Mouse (Mus musculus): ENCODE results near the gene Bcl11a. TPM values are rescaled to one million over a fixed set of nuclear protein-coding genes. Genes with fewer than 3 reads are reported as not detected.
A peak's percentile ranks its signal among the peaks of the same experiment; 100 is the strongest.

Bcl11a gene
- total and polyA plus RNA-seq, 2 experiments from 2014 or later: 70.8 to 173 TPM

DNA sequence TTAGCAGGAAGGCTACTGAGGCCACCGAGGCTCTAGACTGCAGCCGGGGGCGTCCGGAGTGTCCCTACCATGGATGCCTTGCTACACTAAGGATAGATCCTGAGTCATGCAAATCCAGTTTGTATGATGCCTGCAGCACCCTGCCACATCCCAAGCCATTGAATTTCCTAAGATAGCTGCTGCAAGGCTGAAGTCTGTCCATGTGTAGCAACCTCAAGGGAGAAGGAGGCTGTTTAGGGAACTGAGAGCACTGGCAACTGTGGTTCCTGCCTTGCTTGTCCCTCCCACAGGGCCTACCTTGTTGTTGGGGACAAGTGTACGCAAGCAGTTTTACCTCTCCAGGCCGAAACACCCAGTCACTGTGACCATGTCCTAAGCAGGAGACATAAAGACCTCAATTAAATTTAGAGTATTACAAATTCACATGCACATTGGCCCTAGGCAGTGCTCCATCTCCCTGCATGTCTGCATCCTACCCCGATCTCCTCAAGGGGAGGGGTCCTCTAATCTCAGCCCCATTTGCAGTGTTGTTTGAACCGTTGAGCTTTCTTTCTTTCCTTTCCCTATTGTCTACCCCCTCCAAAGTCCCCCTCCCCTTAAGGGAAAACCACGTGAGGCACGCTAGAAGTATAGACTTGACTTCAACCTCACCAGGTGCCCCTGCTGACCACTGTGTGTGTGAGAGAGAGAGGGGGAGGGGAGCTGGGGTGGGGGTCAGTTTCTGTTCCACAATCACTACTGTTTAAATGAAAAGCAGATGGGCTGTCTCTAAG is 63.8 kb downstream of the Bcl11a start:
- TF ChIP-seq CTCF (IDR thresholded peaks at IDR 0.05; ENCODE audit: low read depth): no peak
- Histone ChIP-seq H3K9ac (no peak overlapping the region), H3K4me1 (ENCODE audit: insufficient read depth) (peaks cover 15% of the 10 kb centered on the region; the same call in 1 of the 2 replicates), H3K4me2 (ENCODE audit: low read depth) (no peak overlapping the region), H3K4me3 (ENCODE audit: low read depth, low read length) (no peak overlapping the region), H3K36me3 (ENCODE audit: insufficient read depth) (no peaks in the 10 kb centered on the region), H3K27ac (ENCODE audit: low read depth, low read length) (0 out of 2 replicates have a peak overlapping the region, but pooled peaks have one; percentile 23), H3K9me3 (ENCODE audit: low read length) (no peaks in the 10 kb centered on the region), H3K27me3 (ENCODE audit: insufficient read depth, low read length) (no peaks in the 10 kb centered on the region)
- ATAC-seq: no peak
- WGBS: 64% methylated on average over 10 of the region's 10 CpGs
- no peak for DNase-seq

DNA sequence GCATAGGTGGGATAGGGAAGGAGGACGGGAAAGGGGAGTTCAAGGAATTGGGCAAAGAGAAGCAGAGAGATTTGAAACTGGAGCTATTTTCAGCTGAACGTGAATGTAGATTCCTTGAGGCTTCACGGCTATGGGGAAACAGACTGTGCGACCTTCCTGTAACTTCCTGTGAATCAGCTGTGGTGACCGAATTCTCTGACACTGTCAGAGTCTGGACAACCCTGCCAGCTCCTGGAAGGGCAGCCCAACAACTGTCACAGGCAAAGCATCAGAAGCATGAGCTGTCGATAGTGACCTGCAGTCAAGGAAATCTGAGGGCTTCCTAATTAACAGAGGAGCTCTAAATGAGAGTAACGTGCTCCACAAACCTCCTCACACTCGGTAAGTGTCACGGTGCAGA is 64.5 kb downstream of the Bcl11a start:
- Histone ChIP-seq H3K4me3 (ENCODE audit: low read depth, low read length) (no peak overlapping the region), H3K27ac (ENCODE audit: low read depth, low read length) (peak overlapping the region; percentile 41), H3K9me3 (ENCODE audit: low read length) (no peaks in the 10 kb centered on the region), H3K4me1 (ENCODE audit: insufficient read depth) (peaks cover 14% of the 10 kb centered on the region; the same call in 1 of the 2 replicates), H3K36me3 (ENCODE audit: insufficient read depth) (no peaks in the 10 kb centered on the region), H3K4me2 (ENCODE audit: low read depth) (no peak overlapping the region), H3K27me3 (ENCODE audit: insufficient read depth, low read length) (no peaks in the 10 kb centered on the region), H3K9ac (no peak overlapping the region)
- no peak for TF ChIP-seq CTCF (IDR thresholded peaks at IDR 0.05; ENCODE audit: low read depth)
- peak; percentile 7; the same call in 1 of the 2 replicates for ATAC-seq
- no peak for DNase-seq
- 46% methylated on average over 9 of the region's 9 CpGs for WGBS

DNA sequence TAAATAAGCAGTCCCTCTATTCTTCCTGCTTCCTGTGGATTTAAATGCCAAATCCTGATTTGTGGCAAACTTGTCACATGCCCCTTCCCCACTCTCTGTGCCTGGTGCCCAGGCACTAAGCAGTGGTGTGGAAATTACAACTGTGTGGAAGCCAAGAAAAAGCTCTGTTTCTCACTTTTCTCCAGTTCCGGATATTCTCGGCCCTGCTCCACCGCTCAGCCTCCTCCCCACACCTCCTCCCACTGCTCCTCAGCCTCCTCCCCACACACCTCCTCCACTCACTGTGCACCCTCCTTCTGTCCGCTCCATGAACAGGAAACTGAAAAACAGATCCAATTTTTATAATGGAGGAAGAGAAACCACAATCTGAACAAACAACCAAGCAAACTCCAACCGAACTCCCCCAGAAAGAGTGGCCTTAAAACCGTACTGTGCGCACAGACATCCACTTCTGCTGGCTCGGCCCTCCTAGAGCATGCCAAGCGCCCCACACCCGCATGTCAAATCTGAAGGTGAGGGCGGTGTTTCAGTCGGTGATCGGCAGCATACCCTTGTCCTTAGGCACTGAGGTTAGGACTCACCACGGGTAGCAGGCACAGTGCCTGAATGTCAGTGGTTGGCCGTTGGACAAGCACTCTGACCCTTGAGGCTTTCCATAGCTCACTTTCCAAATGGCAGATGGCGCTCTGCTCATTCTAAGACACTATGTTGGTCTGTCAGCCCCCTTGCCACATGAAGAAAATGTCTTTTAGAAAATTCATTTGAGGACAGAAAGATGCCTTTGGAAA is 66.5 kb downstream of the Bcl11a start:
- WGBS: 69% methylated on average over 16 of the region's 16 CpGs
- Histone ChIP-seq H3K9me3 (ENCODE audit: low read length) (no peaks in the 10 kb centered on the region), H3K9ac (no peak overlapping the region), H3K36me3 (ENCODE audit: insufficient read depth) (no peaks in the 10 kb centered on the region), H3K27ac (ENCODE audit: low read depth, low read length) (0 out of 2 replicates have a peak overlapping the region, but pooled peaks have one; percentile 21), H3K4me1 (ENCODE audit: insufficient read depth) (peaks cover 14% of the 10 kb centered on the region; the same call in 1 of the 2 replicates), H3K4me2 (ENCODE audit: low read depth) (no peak overlapping the region), H3K27me3 (ENCODE audit: insufficient read depth, low read length) (no peaks in the 10 kb centered on the region), H3K4me3 (ENCODE audit: low read depth, low read length) (no peak overlapping the region)
- DNase-seq: no peak
- peak; percentile 55 for ATAC-seq
- no peak for TF ChIP-seq CTCF (IDR thresholded peaks at IDR 0.05; ENCODE audit: low read depth)

DNA sequence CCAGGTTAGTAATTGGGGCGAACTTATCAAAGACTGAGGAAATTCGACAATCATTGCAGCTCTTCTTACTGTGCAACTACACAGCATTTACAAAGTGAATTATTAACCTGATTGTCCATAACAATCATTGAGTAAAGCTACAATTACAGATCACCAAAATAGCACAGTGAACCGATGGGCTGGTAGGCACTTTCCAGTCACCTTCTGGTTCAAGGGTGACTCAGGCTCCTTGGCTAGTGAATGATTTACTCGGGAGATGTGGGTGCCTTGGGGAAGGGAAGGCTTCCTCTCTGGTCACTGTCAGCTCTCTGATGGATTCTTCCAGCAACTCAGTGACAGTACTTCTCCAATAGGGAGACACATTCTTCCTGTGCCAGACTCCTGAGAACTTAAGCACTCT is 68.2 kb downstream of the Bcl11a start:
- WGBS: 89% methylated on average over 4 of the region's 4 CpGs
- Histone ChIP-seq H3K27me3 (ENCODE audit: insufficient read depth, low read length) (no peaks in the 10 kb centered on the region), H3K27ac (ENCODE audit: low read depth, low read length) (no peak overlapping the region), H3K4me3 (ENCODE audit: low read depth, low read length) (no peak overlapping the region), H3K4me1 (ENCODE audit: insufficient read depth) (peaks cover 20% of the 10 kb centered on the region; the same call in 1 of the 2 replicates), H3K36me3 (ENCODE audit: insufficient read depth) (no peaks in the 10 kb centered on the region), H3K9me3 (ENCODE audit: low read length) (no peaks in the 10 kb centered on the region), H3K9ac (no peak overlapping the region), H3K4me2 (ENCODE audit: low read depth) (no peak overlapping the region)
- no peak for TF ChIP-seq CTCF (IDR thresholded peaks at IDR 0.05; ENCODE audit: low read depth)
- ATAC-seq (no peak), DNase-seq (no peak)

DNA sequence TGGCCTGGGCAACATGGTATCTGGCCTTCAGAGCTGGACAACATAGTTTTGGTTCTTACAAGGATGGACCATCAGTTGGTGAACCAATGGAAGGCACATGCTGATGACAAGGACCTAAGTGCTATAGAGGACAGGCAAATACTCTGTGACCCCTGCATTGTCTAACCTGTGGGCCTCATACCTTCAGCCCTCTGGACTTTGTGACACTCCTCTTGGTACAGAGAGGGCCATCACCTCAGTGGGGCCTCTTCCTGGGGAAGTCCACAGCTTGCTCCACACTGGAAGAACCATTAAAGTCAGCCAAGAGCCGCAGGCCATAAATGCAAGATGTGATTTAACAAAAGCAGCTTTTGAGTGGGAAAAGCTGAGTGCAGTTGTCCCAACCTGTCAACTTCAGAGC is 68.6 kb downstream of the Bcl11a start:
- H3K4me3 ChIP-seq (ENCODE audit: low read depth, low read length): no peak overlapping the region
- ATAC-seq (no peak), DNase-seq (no peak)
- TF ChIP-seq CTCF (IDR thresholded peaks at IDR 0.05; ENCODE audit: low read depth): no peak
- H3K4me1 ChIP-seq (ENCODE audit: insufficient read depth): peaks cover 18% of the 10 kb centered on the region; the same call in 1 of the 2 replicates
- 93% methylated on average over 1 of the region's 1 CpGs for WGBS
- no peak overlapping the region for H3K9ac ChIP-seq
- H3K27ac ChIP-seq (ENCODE audit: low read depth, low read length): no peak overlapping the region
- H3K4me2 ChIP-seq (ENCODE audit: low read depth): no peak overlapping the region
- no peaks in the 10 kb centered on the region for H3K27me3 ChIP-seq (ENCODE audit: insufficient read depth, low read length)
- no peaks in the 10 kb centered on the region for H3K9me3 ChIP-seq (ENCODE audit: low read length)
- no peaks in the 10 kb centered on the region for H3K36me3 ChIP-seq (ENCODE audit: insufficient read depth)

DNA sequence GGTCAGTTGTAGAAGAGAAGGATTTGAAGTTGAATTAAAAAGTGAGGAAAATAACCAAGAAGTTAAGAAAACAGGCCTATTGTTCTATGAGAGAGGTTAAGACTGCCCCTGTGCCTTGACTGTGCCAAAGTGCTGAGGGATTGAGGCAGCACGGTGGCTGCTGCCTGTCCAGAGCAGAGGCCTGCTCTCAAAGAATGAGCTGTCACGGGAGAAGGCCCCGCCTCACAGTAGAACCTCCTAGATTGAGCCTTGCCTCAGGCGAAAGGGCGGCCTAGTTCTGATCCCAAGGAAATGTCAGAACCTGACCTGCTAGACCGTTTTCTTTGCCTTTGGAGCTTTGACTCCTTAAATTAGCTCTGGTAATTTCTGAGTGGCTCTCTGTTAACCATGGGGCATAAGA is 69.8 kb downstream of the Bcl11a start:
- DNase-seq (no peak), ATAC-seq (no peak)
- peaks cover 18% of the 10 kb centered on the region; the same call in 1 of the 2 replicates for H3K4me1 ChIP-seq (ENCODE audit: insufficient read depth)
- 86% methylated on average over 6 of the region's 6 CpGs for WGBS
- no peak overlapping the region for H3K4me2 ChIP-seq (ENCODE audit: low read depth)
- no peak overlapping the region for H3K27ac ChIP-seq (ENCODE audit: low read depth, low read length)
- no peak overlapping the region for H3K9ac ChIP-seq
- H3K36me3 ChIP-seq (ENCODE audit: insufficient read depth): no peaks in the 10 kb centered on the region
- TF ChIP-seq CTCF (IDR thresholded peaks at IDR 0.05; ENCODE audit: low read depth): no peak
- no peaks in the 10 kb centered on the region for H3K9me3 ChIP-seq (ENCODE audit: low read length)
- H3K4me3 ChIP-seq (ENCODE audit: low read depth, low read length): no peak overlapping the region
- no peaks in the 10 kb centered on the region for H3K27me3 ChIP-seq (ENCODE audit: insufficient read depth, low read length)

DNA sequence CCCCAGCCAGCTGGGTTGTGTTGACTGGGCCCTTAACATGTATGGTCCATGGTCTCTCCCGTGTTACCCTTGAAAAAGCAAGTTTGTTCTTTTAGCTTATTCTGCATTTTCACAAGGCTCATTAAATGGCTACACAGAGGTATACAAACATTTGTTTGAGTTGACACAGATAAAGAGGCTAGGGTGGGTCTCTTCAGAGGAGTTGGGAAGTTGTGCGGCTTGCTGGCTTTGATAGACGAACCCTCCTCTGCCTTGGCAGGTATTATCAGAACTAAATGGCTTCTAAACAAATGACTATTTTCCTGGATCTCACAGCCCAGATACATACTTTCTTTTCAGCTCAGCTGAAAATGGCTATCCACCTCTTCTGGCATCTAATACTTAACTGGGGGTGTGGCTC is 70.7 kb downstream of the Bcl11a start:
- TF ChIP-seq CTCF (IDR thresholded peaks at IDR 0.05; ENCODE audit: low read depth): no peak
- Histone ChIP-seq H3K27me3 (ENCODE audit: insufficient read depth, low read length) (no peaks in the 10 kb centered on the region), H3K4me3 (ENCODE audit: low read depth, low read length) (no peak overlapping the region), H3K36me3 (ENCODE audit: insufficient read depth) (no peaks in the 10 kb centered on the region), H3K4me1 (ENCODE audit: insufficient read depth) (peaks cover 18% of the 10 kb centered on the region; the same call in 1 of the 2 replicates), H3K9ac (no peak overlapping the region), H3K9me3 (ENCODE audit: low read length) (no peaks in the 10 kb centered on the region), H3K4me2 (ENCODE audit: low read depth) (no peak overlapping the region), H3K27ac (ENCODE audit: low read depth, low read length) (no peak overlapping the region)
- 81% methylated on average over 3 of the region's 3 CpGs for WGBS
- ATAC-seq: no peak
- DNase-seq: no peak

Data from forebrain, postnatal 0 days (tissue).